Mouse (Mus musculus) heart, embryonic 11.5 days (tissue): ENCODE measurements at regions not wholly inside any gene's neighbourhood (a gene's known extent, or its start where the extent isn't known, plus 50 kb on each side); places are given as distances from the start of the nearest gene placed in this dataset.

Experiments used
- ATAC-seq: fragments of 200-750 bp; cut with Nextera tagmentation; replicated peaks from 2 replicates; pipeline ENCODE4 v1.8.0; 2017; ENCODE audit warnings: moderate library complexity; ENCODE audit not compliant: insufficient number of reproducible peaks, low FRiP score, low TSS enrichment
- H3K27ac ChIP-seq: fragments of 300-500 bp; sonication (generic); 2 replicates; pipeline ENCODE4 v1.5.1; 2014; ENCODE audit warnings: mild to moderate bottlenecking, low read depth, low read length
- H3K27me3 ChIP-seq: fragments of 300-500 bp; sonication (generic); 2 replicates; pipeline ENCODE4 v1.6.1; 2014; ENCODE audit warnings: mild to moderate bottlenecking, low read length, mixed read lengths; ENCODE audit not compliant: control insufficient read depth, insufficient read depth
- H3K36me3 ChIP-seq: fragments of 300-500 bp; sonication (generic); 2 replicates; pipeline ENCODE4 v1.6.1; 2014; ENCODE audit warnings: mild to moderate bottlenecking, low read length, moderate library complexity, mixed read lengths; ENCODE audit not compliant: control insufficient read depth, insufficient read depth
- H3K4me1 ChIP-seq: fragments of 300-500 bp; sonication (generic); 2 replicates; pipeline ENCODE4 v1.6.1; 2014; ENCODE audit warnings: low read length; ENCODE audit not compliant: control insufficient read depth, insufficient read depth
- H3K4me2 ChIP-seq: fragments of 300-500 bp; sonication (generic); 2 replicates; pipeline ENCODE4 v1.6.1; 2014; ENCODE audit warnings: mild to moderate bottlenecking, moderate library complexity
- H3K4me3 ChIP-seq: fragments of 300-500 bp; sonication (generic); 2 replicates; pipeline ENCODE4 v1.5.1; 2014; ENCODE audit warnings: low read depth, low read length
- H3K9ac ChIP-seq: fragments of 300-500 bp; sonication (generic); 2 replicates; pipeline ENCODE4 v1.6.1; 2014; ENCODE audit warnings: mild to moderate bottlenecking, low read depth, low read length, moderate library complexity
- H3K9me3 ChIP-seq: fragments of 300-500 bp; sonication (generic); replicated peaks from 2 replicates; pipeline ENCODE4 v1.6.1; 2016; ENCODE audit warnings: low read length; ENCODE audit not compliant: control insufficient read depth
- WGBS: fragments of 180-500 bp; shearing (Covaris S2); extraction: QIAGEN DNeasy Blood & Tissue Kit; methylation state at CpG from one replicate; pipeline ENCODE4 v1.1.7; 2014; ENCODE audit not compliant: insufficient replicate concordance; 5-methylcytosine and 5-hydroxymethylcytosine counted together

DNA sequence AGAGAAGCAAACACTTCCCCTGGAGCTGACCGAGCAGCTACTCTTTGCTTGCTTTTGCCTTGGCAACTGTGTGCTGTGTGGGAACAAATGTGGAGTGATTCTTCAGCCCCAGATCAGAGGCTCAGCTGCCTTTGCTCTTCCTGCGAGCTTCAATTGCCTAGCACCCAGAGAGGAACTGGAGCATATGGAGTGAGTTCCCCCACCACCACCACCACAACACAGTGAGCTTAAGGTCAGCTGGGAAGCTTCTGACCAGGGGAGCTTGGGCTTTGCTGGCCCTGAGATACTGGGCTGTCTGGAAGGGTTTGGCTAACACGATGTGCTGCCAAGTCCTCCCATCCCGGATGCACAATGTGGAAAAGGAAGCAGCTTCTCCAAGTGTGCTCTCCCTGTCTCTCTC lies 432.8 kb upstream of the Gulo start:
- peaks cover 3% of the 10 kb centered on the region; the same call in 1 of the 2 replicates for H3K4me1 ChIP-seq
- ATAC-seq, result no peak

DNA sequence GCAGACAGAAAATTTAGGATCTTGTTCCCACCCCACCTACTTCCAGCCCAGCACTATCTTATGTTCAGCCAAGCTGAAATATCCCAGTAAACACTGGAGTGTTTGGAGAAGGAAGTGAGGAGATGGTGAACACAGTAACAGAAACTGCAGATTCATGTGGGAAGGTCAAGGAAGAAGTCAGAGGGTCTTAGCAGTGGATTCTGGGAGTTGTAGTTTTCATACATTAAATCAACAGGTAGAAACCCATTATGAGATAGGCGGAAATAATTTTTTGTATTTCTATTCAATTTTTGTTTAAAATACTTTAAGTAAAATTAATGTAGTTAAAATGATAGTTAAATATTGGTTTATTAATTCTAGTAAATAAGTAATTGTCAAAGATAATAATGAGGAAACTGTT lies 429.6 kb upstream of the Gulo start:
- ATAC-seq, result no peak
- 74% methylated on average over 1 of the region's 1 CpGs for WGBS
- Histone ChIP-seq H3K4me2 (peak overlapping the region; percentile 14; the same call in 1 of the 2 replicates), H3K4me1 (peaks cover 3% of the 10 kb centered on the region; the same call in 1 of the 2 replicates), H3K27me3 (no peaks in the 10 kb centered on the region), H3K9me3 (no peaks in the 10 kb centered on the region), H3K9ac (no peak overlapping the region), H3K27ac (no peak overlapping the region; the same call in 1 of the 2 replicates), H3K36me3 (no peaks in the 10 kb centered on the region), H3K4me3 (no peak overlapping the region)

More for the DNA sequence above, 432.8 kb upstream of the Gulo start:
- Histone ChIP-seq H3K4me2 (no peak overlapping the region), H3K27me3 (no peaks in the 10 kb centered on the region), H3K27ac (no peak overlapping the region), H3K9ac (no peak overlapping the region), H3K36me3 (no peaks in the 10 kb centered on the region), H3K9me3 (no peaks in the 10 kb centered on the region), H3K4me3 (no peak overlapping the region)
- WGBS, result 40% methylated on average over 4 of the region's 4 CpGs

DNA sequence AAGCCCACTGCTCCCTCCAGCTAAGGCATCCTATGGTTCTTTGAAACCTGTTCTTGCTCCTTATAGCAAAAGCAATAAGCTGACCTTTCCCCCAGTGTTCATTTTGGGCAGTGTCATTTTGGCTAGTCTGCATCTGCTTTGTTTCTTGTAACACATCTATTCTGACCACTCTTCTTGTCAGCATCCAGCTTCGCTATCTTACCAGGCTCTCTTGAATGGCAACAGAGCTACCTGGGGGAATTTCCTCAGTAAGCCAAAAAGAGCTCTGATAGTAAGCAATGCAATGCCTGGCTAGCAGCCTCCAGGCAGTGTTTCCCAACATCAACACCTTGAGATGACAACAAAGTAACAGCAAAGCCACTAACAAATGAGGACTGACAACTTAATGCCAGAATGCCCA lies 429.0 kb upstream of the Gulo start:
- no peak overlapping the region; the same call in 1 of the 2 replicates for H3K27ac ChIP-seq
- H3K4me1 ChIP-seq, result peaks cover 3% of the 10 kb centered on the region; the same call in 1 of the 2 replicates
- H3K36me3 ChIP-seq, result no peaks in the 10 kb centered on the region
- H3K27me3 ChIP-seq, result no peaks in the 10 kb centered on the region
- WGBS, result 27% methylated on average over 1 of the region's 1 CpGs
- H3K9ac ChIP-seq, result no peak overlapping the region
- ATAC-seq, result no peak
- no peaks in the 10 kb centered on the region for H3K9me3 ChIP-seq
- H3K4me2 ChIP-seq, result 0 out of 2 replicates have a peak overlapping the region, but pooled peaks have one; percentile 14
- no peak overlapping the region for H3K4me3 ChIP-seq

DNA sequence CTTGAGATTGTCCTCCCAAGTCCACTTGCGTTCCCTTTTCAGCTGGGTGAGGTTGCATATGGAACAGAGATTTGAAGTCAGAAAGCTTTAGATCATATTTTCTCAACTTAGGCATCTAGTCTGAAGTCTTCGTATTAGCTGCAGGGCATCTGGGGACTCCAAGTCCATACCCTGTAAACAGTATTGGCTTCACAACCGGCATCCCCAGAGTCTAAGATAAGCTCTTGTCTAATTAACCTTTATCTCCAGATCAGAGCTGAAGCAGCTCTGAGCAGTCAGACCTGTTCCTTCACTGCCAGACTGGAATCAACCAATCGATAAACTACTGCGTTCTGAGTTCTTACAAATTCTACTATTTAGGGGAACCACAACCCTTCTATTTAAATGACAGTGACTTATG lies 422.6 kb upstream of the Gulo start:
- Histone ChIP-seq H3K4me3 (no peak overlapping the region), H3K9ac (no peak overlapping the region), H3K27me3 (no peaks in the 10 kb centered on the region), H3K4me2 (no peak overlapping the region), H3K36me3 (no peaks in the 10 kb centered on the region), H3K9me3 (no peaks in the 10 kb centered on the region), H3K4me1 (no peaks in the 10 kb centered on the region), H3K27ac (no peak overlapping the region)
- 65% methylated on average over 5 of the region's 5 CpGs for WGBS
- ATAC-seq, result no peak

DNA sequence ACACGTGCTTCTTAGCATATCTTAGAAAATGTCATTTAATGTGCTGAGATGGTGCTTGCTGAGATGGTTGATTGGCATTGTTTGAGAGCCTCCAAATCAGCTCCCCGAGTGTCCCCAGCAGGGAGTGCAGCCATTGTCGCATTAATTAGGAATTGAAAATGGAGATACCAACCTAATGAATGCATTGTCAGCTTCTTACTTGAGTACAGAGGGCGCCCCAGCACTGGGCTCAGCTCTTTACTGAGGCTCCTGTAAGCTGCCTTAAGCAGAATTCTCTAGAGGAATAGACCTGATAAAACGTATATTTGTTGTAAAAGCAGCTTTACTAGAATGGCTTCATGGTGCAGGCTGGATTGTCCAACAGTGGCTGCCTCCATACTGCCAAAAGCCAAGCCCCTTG lies 415.1 kb upstream of the Gulo start:
- no peak for ATAC-seq
- no peak overlapping the region for H3K4me3 ChIP-seq
- no peak overlapping the region for H3K4me2 ChIP-seq
- no peak overlapping the region for H3K9ac ChIP-seq
- no peaks in the 10 kb centered on the region for H3K27me3 ChIP-seq
- no peaks in the 10 kb centered on the region for H3K36me3 ChIP-seq
- H3K9me3 ChIP-seq, result no peaks in the 10 kb centered on the region
- no peak overlapping the region for H3K27ac ChIP-seq
- 14% methylated on average over 5 of the region's 5 CpGs for WGBS
- no peaks in the 10 kb centered on the region for H3K4me1 ChIP-seq
